Mouse (Mus musculus) limb, embryonic 12.5 days (tissue): ENCODE measurements around the gene Acss1. TPM values are rescaled to one million over a fixed set of nuclear protein-coding genes. Genes with fewer than 3 reads are reported as not detected.

Experiments
- ATAC-seq: fragments of 200-750 bp; cut with Nextera tagmentation; 2 replicates; pipeline ENCODE4 v1.8.0; 2017; ENCODE audit warnings: low read depth, moderate TSS enrichment; ENCODE audit not compliant: insufficient number of reproducible peaks, insufficient read depth, low FRiP score, low TSS enrichment
- H3K27ac ChIP-seq: fragments of 300-500 bp; sonication (generic); 2 replicates; pipeline ENCODE4 v1.5.1; 2016; ENCODE audit warnings: mild to moderate bottlenecking, moderate library complexity
- H3K27me3 ChIP-seq: fragments of 300-500 bp; sonication (generic); 2 replicates; pipeline ENCODE4 v1.6.1; 2016; ENCODE audit warnings: mild to moderate bottlenecking, moderate library complexity
- H3K36me3 ChIP-seq: fragments of 300-500 bp; sonication (generic); 2 replicates; pipeline ENCODE4 v1.6.1; 2016; ENCODE audit warnings: mild to moderate bottlenecking, moderate library complexity
- H3K4me1 ChIP-seq: fragments of 300-500 bp; sonication (generic); replicated peaks from 2 replicates; pipeline ENCODE4 v1.6.1; 2016
- H3K4me2 ChIP-seq: fragments of 300-500 bp; sonication (generic); 2 replicates; pipeline ENCODE4 v1.6.1; 2016; ENCODE audit warnings: mild to moderate bottlenecking, moderate library complexity
- H3K4me3 ChIP-seq: fragments of 300-500 bp; sonication (generic); replicated peaks from 2 replicates; pipeline ENCODE4 v1.5.1; 2016; ENCODE audit warnings: mild to moderate bottlenecking
- H3K9ac ChIP-seq: fragments of 300-500 bp; sonication (generic); replicated peaks from 2 replicates; pipeline ENCODE4 v1.6.1; 2016; ENCODE audit warnings: mild to moderate bottlenecking, moderate library complexity
- H3K9me3 ChIP-seq: fragments of 300-500 bp; sonication (generic); 2 replicates; pipeline ENCODE4 v1.6.1; 2016; ENCODE audit warnings: mild to moderate bottlenecking, moderate library complexity
- WGBS: fragments of 180-500 bp; shearing (Covaris S2); methylation state at CpG from one replicate; pipeline ENCODE4 v1.1.7; 2016; 5-methylcytosine and 5-hydroxymethylcytosine counted together
- polyA plus RNA-seq: library from polyadenylated mRNA; unstranded; fragments of >200 nt; fragmentation: Nextera tagmentation; extraction: Ambion mirVana; gene quantifications from 2 replicates; pipeline ENCODE4 v1.2.1, GENCODE M21; 2016

Gene Acss1
- polyA plus RNA-seq, 1 experiment from 2014 or later: 5.2 TPM

GRCm38 (mm10) chr2:150637702-150638369, 30.5 kb downstream of the Acss1 start:
- H3K9me3 ChIP-seq: no peaks in the 10 kb centered on the region
- H3K36me3 ChIP-seq: no peaks in the 10 kb centered on the region
- no peak overlapping the region for H3K27ac ChIP-seq
- no peak overlapping the region for H3K4me3 ChIP-seq
- ATAC-seq: no peak
- no peak overlapping the region for H3K4me2 ChIP-seq
- no peak overlapping the region for H3K9ac ChIP-seq
- no peaks in the 10 kb centered on the region; the same call in 1 of the 2 replicates for H3K27me3 ChIP-seq
- WGBS: 72% methylated on average over 6 of the region's 6 CpGs
- H3K4me1 ChIP-seq: no peaks in the 10 kb centered on the region

- no peak overlapping the region for H3K4me2 ChIP-seq
- H3K36me3 ChIP-seq: no peaks in the 10 kb centered on the region
- no peak for ATAC-seq
- H3K9me3 ChIP-seq: no peaks in the 10 kb centered on the region
- no peak overlapping the region for H3K9ac ChIP-seq
- WGBS: 70% methylated on average over 3 of the region's 3 CpGs
- no peak overlapping the region for H3K4me3 ChIP-seq
- H3K27me3 ChIP-seq: no peaks in the 10 kb centered on the region; the same call in 1 of the 2 replicates
- H3K27ac ChIP-seq: no peak overlapping the region
- no peaks in the 10 kb centered on the region for H3K4me1 ChIP-seq
Measured at GRCm38 (mm10) chr2:150635877-150636446, 32.3 kb downstream of the Acss1 start.

- no peak overlapping the region for H3K27ac ChIP-seq
- H3K36me3 ChIP-seq: no peaks in the 10 kb centered on the region
- no peak overlapping the region for H3K9ac ChIP-seq
- no peak overlapping the region for H3K4me2 ChIP-seq
- H3K27me3 ChIP-seq: no peaks in the 10 kb centered on the region
- 88% methylated on average over 4 of the region's 4 CpGs for WGBS
- no peak overlapping the region for H3K4me3 ChIP-seq
- no peak for ATAC-seq
- no peaks in the 10 kb centered on the region for H3K9me3 ChIP-seq
- H3K4me1 ChIP-seq: peaks cover 4% of the 10 kb centered on the region
Measured at GRCm38 (mm10) chr2:150629255-150629654, 39.0 kb downstream of the Acss1 start.

DNA sequence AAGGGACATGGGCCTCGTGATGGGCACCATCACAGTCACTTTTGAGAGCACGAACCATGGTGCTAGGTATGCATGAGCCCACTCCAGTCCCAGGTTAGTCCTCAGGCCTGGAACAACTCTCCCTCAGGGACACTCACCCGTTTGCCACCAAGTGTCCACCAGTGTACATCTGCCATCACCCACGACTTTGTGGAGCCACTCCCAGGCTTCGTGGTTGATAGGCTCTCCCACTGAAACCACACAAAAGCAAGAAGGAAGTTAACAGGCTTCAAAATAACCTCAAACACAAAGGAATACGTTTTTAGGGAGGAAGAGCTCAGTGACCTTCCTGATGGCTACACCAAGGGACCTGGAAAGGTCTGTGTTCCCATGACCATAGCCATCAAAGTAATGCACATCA, 41.2 kb downstream of the Acss1 start:
- H3K36me3 ChIP-seq: no peaks in the 10 kb centered on the region
- H3K27me3 ChIP-seq: no peaks in the 10 kb centered on the region
- no peak for ATAC-seq
- H3K27ac ChIP-seq: no peak overlapping the region
- H3K4me2 ChIP-seq: no peak overlapping the region
- no peak overlapping the region for H3K9ac ChIP-seq
- H3K4me1 ChIP-seq: peaks cover 4% of the 10 kb centered on the region
- WGBS: 72% methylated on average over 6 of the region's 6 CpGs
- no peak overlapping the region for H3K4me3 ChIP-seq
- H3K9me3 ChIP-seq: no peaks in the 10 kb centered on the region

- WGBS: 89% methylated on average over 8 of the region's 8 CpGs
- H3K4me2 ChIP-seq: no peak overlapping the region
- no peaks in the 10 kb centered on the region for H3K9me3 ChIP-seq
- H3K27ac ChIP-seq: no peak overlapping the region
- no peak overlapping the region for H3K4me3 ChIP-seq
- H3K9ac ChIP-seq: no peak overlapping the region
- no peaks in the 10 kb centered on the region for H3K27me3 ChIP-seq
- peaks cover 4% of the 10 kb centered on the region for H3K4me1 ChIP-seq
- no peaks in the 10 kb centered on the region for H3K36me3 ChIP-seq
- ATAC-seq: no peak
Measured at GRCm38 (mm10) chr2:150624926-150625325, 43.4 kb downstream of the Acss1 start.

GRCm38 (mm10) chr2:150623957-150624356, 44.3 kb downstream of the Acss1 start:
- no peak overlapping the region for H3K9ac ChIP-seq
- no peak overlapping the region for H3K27ac ChIP-seq
- H3K36me3 ChIP-seq: no peaks in the 10 kb centered on the region
- no peaks in the 10 kb centered on the region for H3K27me3 ChIP-seq
- 84% methylated on average over 3 of the region's 3 CpGs for WGBS
- no peak overlapping the region for H3K4me3 ChIP-seq
- H3K4me1 ChIP-seq: peaks cover 4% of the 10 kb centered on the region
- no peak for ATAC-seq
- H3K4me2 ChIP-seq: no peak overlapping the region
- H3K9me3 ChIP-seq: no peaks in the 10 kb centered on the region

GRCm38 (mm10) chr2:150621698-150622097, 46.6 kb downstream of the Acss1 start:
- no peak overlapping the region for H3K27ac ChIP-seq
- WGBS: 72% methylated on average over 3 of the region's 3 CpGs
- no peak overlapping the region for H3K9ac ChIP-seq
- no peaks in the 10 kb centered on the region for H3K27me3 ChIP-seq
- H3K36me3 ChIP-seq: no peaks in the 10 kb centered on the region
- no peak overlapping the region for H3K4me3 ChIP-seq
- H3K9me3 ChIP-seq: no peaks in the 10 kb centered on the region
- H3K4me2 ChIP-seq: no peak overlapping the region
- peaks cover 4% of the 10 kb centered on the region for H3K4me1 ChIP-seq
- no peak for ATAC-seq

DNA sequence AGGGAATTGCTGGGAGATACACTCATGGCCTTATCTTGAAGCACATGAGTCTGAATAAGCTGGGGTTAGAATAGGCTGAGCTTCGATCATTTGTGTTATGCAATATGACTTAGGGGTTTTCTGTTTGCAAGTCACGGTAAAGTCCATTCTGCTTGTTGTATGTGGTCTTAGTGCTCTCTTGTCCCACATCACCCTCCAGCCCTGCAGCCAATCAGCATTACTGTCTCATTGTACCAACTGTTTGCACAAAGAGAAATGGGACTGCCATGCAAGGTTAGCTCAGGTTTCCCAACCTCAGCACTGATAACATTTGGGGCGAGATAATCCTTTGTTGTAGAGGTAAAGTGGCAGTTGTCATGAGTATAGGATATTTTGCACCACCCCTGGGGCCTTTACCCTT, 58.2 kb downstream of the Acss1 start:
- Histone ChIP-seq H3K4me3 (no peak overlapping the region), H3K36me3 (no peaks in the 10 kb centered on the region), H3K27ac (no peak overlapping the region), H3K4me1 (peaks cover 8% of the 10 kb centered on the region), H3K4me2 (no peak overlapping the region), H3K9ac (no peak overlapping the region), H3K27me3 (0 out of 2 replicates have a peak, but pooled peaks cover 6% of the 10 kb centered on the region), H3K9me3 (no peaks in the 10 kb centered on the region)
- WGBS: 84% methylated on average over 3 of the region's 3 CpGs
- no peak for ATAC-seq

- peak overlapping the region; percentile 87 for H3K4me3 ChIP-seq
- H3K27me3 ChIP-seq: 0 out of 2 replicates have a peak, but pooled peaks cover 6% of the 10 kb centered on the region
- H3K4me1 ChIP-seq: peaks cover 8% of the 10 kb centered on the region
- H3K9ac ChIP-seq: peak overlapping the region; percentile 37; the same call in 1 of the 2 replicates
- H3K27ac ChIP-seq: 0 out of 2 replicates have a peak overlapping the region, but pooled peaks have one; percentile 20
- no peaks in the 10 kb centered on the region for H3K36me3 ChIP-seq
- no peaks in the 10 kb centered on the region for H3K9me3 ChIP-seq
- WGBS: 1% methylated on average over 10 of the region's 10 CpGs
- peak; percentile 65 for ATAC-seq
- H3K4me2 ChIP-seq: peak overlapping the region; percentile 86
Measured at GRCm38 (mm10) chr2:150608872-150609560, 59.3 kb downstream of the Acss1 start.

DNA sequence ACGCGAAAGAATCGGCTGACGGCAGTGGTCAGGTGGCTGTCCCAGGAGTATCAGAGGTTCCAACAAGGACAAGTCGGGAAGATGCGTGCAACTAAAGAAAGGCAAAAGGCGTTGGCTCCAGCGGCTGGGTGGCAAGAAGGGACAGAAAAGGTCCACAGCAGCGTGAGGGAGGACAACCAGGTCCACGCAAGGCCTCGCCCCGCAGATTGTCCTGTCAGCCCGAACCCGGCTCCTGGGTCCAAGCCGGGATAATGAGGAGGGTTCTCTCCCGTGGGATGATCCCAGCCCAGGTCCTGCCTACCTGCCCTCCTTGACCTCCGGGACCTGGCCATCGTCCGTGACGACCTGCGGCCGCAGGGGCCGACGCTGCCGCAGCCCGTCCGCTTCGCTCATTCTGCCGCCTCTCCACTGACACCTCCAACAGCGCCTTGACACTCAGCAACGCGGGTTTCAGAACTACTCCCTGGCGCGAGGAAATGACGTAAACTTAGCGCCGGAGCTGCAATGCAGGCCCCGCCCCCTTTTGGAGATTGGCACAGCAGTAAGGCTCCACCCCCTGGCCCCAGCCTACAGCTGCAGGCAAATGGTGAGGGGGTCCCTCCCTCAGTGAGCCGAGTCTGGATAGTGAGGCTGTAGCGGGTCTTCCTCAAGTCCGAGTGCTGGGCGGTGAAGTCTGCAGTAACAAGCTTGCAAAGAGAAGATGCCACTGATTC, 60.1 kb downstream of the Acss1 start, which contains the start of gene Apmap:
TSS of gene Apmap (minus strand) at position 481 of the 713 bp plus-strand sequence.
- no peaks in the 10 kb centered on the region for H3K36me3 ChIP-seq
- H3K27ac ChIP-seq: 0 out of 2 replicates have a peak within 1 kb of the TSS, but pooled peaks have one; percentile 20
- H3K27me3 ChIP-seq: 0 out of 2 replicates have a peak, but pooled peaks cover 6% of the 10 kb centered on the region
- H3K9ac ChIP-seq: peak within 1 kb of the TSS; percentile 76
- under 1% methylated on average over 42 of the region's 42 CpGs for WGBS
- H3K4me1 ChIP-seq: peaks cover 8% of the 10 kb centered on the region
- ATAC-seq: peak; percentile 99
- H3K9me3 ChIP-seq: no peaks in the 10 kb centered on the region
- H3K4me2 ChIP-seq: peak within 1 kb of the TSS; percentile 86
- peak within 1 kb of the TSS; percentile 87 for H3K4me3 ChIP-seq

- peaks cover 8% of the 10 kb centered on the region for H3K4me1 ChIP-seq
- no peaks in the 10 kb centered on the region for H3K36me3 ChIP-seq
- no peak for ATAC-seq
- no peaks in the 10 kb centered on the region for H3K9me3 ChIP-seq
- peak overlapping the region; percentile 86 for H3K4me2 ChIP-seq
- no peak overlapping the region for H3K9ac ChIP-seq
- 0 out of 2 replicates have a peak, but pooled peaks cover 1% of the 10 kb centered on the region for H3K27me3 ChIP-seq
- H3K4me3 ChIP-seq: 0 out of 2 replicates have a peak overlapping the region, but pooled peaks have one; percentile 87
- no peak overlapping the region for H3K27ac ChIP-seq
- WGBS: 84% methylated on average over 1 of the region's 1 CpGs
Measured at GRCm38 (mm10) chr2:150607086-150607485, 61.2 kb downstream of the Acss1 start.
